Mouse (Mus musculus) activated CD4-positive, CD25-positive, alpha-beta regulatory T cell, adult 4 months (primary cell): Measurements from ENCODE around the gene Klk1b27. TPM values are rescaled to one million over a fixed set of nuclear protein-coding genes. Genes with fewer than 3 reads are reported as not detected.
"Not testable (repeated sequence)": the region's sequence is repeated elsewhere in the genome, so short reads cannot be mapped to it uniquely, and the experiment has no call there.

Source experiments
- ATAC-seq: one replicate; pipeline ENCODE4 v1.8.0; 2017
- polyA plus RNA-seq, 2 experiments: library from polyadenylated mRNA; unstranded; fragments of 100-300 nt; shearing (Covaris generic); gene quantifications; one replicate each; pipeline ENCODE4 v1.2.1; 2017

The Klk1b27 gene
- polyA plus RNA-seq, result 1 to 10 TPM; 1.2 to 3.9 TPM

DNA sequence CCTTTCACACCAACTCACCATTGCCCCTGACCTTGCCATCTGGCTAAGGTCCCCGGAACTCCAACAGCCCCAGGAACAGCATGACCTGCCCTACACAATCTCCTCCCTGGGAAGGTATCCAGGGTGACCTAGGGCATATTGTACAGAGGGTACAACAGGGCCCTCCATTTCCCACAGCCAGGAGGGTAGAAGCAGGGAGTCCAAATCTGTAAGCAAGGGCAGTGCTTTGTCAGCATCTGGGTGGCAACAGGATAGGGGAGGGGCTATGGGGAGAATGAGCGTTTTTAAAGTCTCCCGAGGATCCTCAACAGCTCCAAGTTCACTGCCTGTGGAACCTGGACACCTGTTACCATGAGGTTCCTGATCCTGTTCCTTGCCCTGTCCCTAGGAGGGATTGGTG is at the start of gene Klk1b27:
TSS of gene Klk1b27 (plus strand) at position 301 of the 400 bp plus-strand sequence.
- ATAC-seq, result not testable (repeated sequence)

DNA sequence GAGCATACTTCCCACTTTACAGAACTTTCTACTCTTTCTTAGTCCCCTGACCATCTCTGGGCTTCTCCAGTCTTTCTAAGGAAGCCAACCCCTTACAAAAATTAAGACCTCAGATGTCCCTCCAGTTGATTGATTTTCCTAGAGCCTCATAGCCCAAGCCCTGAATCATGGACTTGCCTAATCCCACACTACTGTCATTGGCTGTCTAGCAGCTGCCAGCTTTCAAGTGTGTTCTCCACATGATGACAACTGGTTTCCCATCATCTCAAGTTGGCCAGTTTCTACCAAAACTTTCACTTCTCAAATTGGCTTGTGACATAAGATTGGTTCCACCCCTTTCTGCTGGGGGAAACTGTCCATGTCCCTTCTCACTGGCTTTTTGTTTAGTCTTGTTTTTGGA is 47.2 kb upstream of the Klk1b27 start:
- no peak for ATAC-seq

DNA sequence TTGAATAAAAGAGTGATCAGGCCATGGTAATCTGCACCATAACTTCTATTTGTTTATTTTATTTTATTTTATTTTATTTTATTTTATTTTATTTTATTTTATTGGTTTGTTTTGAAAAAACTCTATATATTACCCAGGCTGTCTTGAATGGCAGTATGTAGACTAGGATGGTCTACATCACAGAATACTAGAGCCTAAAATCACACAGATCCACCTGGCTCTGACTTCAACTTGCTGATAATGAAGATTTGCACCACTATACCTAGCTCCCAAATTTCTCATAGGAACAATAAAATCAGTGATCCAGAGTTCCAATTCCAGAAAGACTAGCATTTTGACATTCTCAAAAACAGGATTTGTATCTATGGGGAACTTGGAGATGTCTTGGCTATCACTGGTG is 40.2 kb upstream of the Klk1b27 start, which contains the start of gene Klk1b26:
TSS of gene Klk1b26 (plus strand) at position 301 of the 400 bp plus-strand sequence.
- ATAC-seq, result not testable (repeated sequence)

DNA sequence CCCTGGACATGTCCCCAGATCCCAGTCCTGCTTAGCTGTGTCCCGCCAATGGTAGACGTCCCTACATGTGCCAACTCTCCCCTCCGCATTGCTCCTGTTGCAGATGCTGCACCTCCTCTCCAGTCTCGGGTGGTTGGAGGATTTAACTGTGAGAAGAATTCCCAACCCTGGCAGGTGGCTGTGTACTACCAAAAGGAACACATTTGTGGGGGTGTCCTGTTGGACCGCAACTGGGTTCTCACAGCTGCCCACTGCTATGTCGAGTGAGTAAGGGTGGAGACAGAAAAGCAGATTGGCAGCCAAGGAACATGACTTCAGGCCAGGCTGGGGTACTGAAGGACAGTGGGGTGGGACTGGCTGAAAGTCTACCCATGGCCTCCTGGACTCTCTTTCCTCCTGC is 37.4 kb upstream of the Klk1b27 start:
- ATAC-seq, result not testable (repeated sequence)

DNA sequence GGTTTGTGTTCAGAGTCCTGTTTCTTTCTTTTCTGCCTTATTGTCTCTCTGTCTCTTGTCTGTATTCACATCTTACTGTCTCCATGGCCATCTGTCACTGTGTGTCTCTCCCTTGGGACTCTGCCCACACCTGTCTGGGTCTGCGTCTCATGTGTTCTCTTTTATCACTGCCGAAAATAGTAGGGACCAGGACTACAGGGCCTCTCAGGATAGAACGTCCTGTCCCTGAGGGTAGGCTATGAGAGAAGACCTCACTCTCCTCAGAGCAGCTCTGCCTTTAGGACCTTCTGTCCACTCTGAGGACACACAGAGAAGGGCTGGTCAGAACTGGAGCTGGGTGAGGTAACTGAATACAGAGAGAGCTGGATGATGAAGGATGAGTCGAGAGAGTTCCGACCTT is 37.0 kb upstream of the Klk1b27 start:
- ATAC-seq, result no peak

DNA sequence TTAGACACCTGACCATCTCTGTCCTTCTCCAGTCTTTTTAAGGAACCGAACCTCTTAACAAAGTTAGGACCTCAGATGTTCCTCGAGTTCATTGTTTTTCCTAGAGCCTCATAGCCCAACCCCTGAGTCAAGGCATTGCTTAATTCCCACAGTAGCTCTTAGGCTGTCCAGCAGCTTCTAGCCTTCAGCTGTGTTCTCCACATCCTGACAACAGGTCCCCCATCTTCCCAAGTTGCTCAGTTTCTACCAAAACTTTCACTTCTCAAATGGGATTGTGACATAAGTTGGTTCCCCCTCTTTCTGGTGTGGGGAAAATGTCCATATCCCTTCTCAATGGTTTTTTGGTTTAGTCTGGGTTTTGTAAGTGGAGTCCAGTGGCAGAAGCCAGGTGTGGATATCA is 20.0 kb downstream of the Klk1b27 start:
- no peak for ATAC-seq

DNA sequence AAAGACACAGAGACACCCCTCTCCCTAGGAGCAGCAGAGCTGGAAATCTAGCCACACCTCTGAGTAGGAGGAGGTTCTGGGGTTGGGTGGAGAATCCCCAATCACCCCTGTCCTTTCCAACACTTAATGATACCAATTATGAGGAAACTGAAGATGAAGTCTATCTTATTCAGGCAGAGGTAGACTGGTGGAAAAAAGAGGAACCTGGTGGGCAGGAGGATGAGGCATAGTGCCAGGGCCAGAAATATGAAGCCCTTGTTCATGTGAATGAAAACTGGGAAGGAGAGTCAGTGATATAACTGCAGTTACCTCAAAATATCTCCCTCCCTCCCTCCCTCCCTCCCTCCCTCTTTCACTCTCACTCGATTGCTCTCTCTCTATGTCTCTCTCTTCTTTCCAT is 25.6 kb downstream of the Klk1b27 start:
- ATAC-seq, result no peak

DNA sequence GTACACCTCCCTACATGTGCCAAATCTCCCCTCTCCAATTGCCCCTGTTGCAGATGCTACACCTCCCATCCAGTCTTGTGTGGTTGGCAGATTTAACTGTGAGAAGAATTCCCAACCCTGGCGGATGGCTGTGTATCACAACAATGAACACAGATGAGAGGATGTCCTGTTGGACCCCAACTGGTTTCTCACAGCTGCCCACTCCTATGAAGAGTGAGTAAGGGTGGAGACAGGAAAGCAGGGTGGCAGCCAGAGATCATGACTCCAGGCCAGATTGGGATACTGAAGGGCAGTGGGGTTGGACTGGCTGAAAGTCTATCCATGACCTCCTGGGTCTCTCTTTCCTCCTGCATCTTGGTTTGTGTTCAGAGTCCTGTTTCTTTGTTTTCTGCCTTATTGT is 44.0 kb downstream of the Klk1b27 start:
- ATAC-seq, result no peak

DNA sequence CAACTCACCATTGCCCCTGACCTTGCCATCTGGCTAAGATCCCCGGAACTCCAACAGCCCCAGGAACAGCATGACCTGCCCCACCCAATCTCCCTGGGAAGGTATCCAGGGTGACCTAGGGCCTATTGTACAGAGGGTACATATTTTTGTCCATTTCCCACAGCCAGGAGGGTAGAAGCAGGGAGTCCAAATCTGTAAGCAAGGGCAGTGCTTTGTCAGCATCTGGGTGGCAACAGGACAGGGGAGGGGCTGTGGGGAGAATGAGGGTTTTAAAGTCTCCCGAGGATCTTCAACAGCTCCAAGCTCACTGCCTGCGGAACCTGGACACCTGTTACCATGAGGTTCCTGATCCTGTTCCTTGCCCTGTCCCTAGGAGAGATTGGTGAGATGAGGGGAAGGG is 49.9 kb downstream of the Klk1b27 start, which contains the start of gene Klk1b21:
TSS of gene Klk1b21 (plus strand) at position 301 of the 400 bp plus-strand sequence.
- ATAC-seq, result not testable (repeated sequence)

Other genes with a start within 250 kb of the Klk1b27 start
- not detected for gene Klk7, start 241.0 kb upstream of the Klk1b27 start, polyA plus RNA-seq
- gene Klk6, start 227.8 kb upstream of the Klk1b27 start, polyA plus RNA-seq, result not detected
- not detected for gene Klk5, start 210.3 kb upstream of the Klk1b27 start, polyA plus RNA-seq
- not detected for gene Klk4, start 171.1 kb upstream of the Klk1b27 start, polyA plus RNA-seq
- not detected for gene Klk15, start 118.5 kb upstream of the Klk1b27 start, polyA plus RNA-seq
- gene Klk1b8, start 101.6 kb upstream of the Klk1b27 start, polyA plus RNA-seq, result not detected
- gene Klk1b1, start 85.5 kb upstream of the Klk1b27 start, polyA plus RNA-seq, result not detected
- not detected for gene Klk1b9, start 76.2 kb upstream of the Klk1b27 start, polyA plus RNA-seq
- gene Klk1b11, start 56.4 kb upstream of the Klk1b27 start, polyA plus RNA-seq, result not detected
- not detected for gene Klk1b26, start 40.1 kb upstream of the Klk1b27 start, polyA plus RNA-seq
- gene Klk1b21, start 50.0 kb downstream of the Klk1b27 start, polyA plus RNA-seq, result not detected
- not detected for gene Klk1b22, start 60.4 kb downstream of the Klk1b27 start, polyA plus RNA-seq
- not detected for gene Klk1b16, start 84.5 kb downstream of the Klk1b27 start, polyA plus RNA-seq
- gene Klk1b24, start 135.9 kb downstream of the Klk1b27 start, polyA plus RNA-seq, result not detected
- gene Klk1b3, start 145.9 kb downstream of the Klk1b27 start, polyA plus RNA-seq, result not detected
- not detected for gene Klk1b4, start 155.1 kb downstream of the Klk1b27 start, polyA plus RNA-seq
- not detected for gene Klk1b5, start 163.7 kb downstream of the Klk1b27 start, polyA plus RNA-seq
- not detected for gene Klk1, start 173.1 kb downstream of the Klk1b27 start, polyA plus RNA-seq
- gene Gm36864, start 183.9 kb downstream of the Klk1b27 start, polyA plus RNA-seq, result not detected
- 1 to 10 TPM; 1.0 to 1.7 TPM for gene 1700028J19Rik, start 194.4 kb downstream of the Klk1b27 start, polyA plus RNA-seq
- 10 to 100 TPM; 74.0 to 88.7 TPM for gene 2410002F23Rik, start 194.4 kb downstream of the Klk1b27 start, polyA plus RNA-seq
- not detected for gene Acp4, start 205.1 kb downstream of the Klk1b27 start, polyA plus RNA-seq
- gene Gm15517, start 209.2 kb downstream of the Klk1b27 start, polyA plus RNA-seq, result not detected